Mouse (Mus musculus): Measurements from ENCODE around the gene Hist1h2ad. TPM values are rescaled to one million over a fixed set of nuclear protein-coding genes. Genes with fewer than 3 reads are reported as not detected.
"Not testable (repeated sequence)": the region's sequence is repeated elsewhere in the genome, so short reads cannot be mapped to it uniquely, and the experiment has no call there.

The Hist1h2ad gene
- 0.90 and 4.0 TPM in 2 replicates for polyA plus RNA-seq (2014; fragmentation: Nextera tagmentation; extraction: Ambion mirVana)

DNA sequence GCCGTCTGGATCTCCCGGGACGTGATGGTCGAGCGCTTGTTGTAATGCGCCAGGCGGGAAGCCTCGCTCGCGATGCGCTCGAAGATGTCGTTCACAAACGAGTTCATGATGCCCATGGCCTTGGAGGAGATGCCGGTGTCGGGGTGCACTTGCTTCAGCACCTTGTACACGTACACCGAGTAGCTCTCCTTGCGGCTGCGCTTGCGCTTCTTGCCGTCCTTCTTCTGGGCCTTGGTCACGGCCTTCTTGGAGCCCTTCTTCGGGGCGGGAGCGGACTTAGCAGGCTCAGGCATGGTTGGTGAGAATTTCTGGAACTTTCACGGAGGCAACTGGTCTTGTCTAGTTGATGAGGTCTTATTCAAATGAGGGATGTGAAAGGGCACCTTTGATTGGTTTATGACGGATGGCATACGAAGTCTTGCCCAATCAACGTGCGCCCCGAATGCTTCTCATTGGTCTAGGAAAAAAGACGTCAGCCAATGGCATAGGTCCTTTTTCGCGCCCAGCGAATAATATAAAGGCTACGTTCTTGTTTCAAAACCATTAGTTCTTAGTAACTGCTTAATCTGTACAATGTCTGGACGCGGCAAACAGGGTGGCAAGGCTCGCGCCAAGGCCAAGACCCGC lies at the start of gene Hist1h2ad, which contains the start of gene Hist1h2bf:
TSS of gene Hist1h2ad (plus strand) at position 484 of the 627 bp plus-strand sequence.
TSS of gene Hist1h2bf (minus strand) at position 299 of the 627 bp plus-strand sequence.
- H3K9me3 ChIP-seq (ENCODE audit: control insufficient read depth, low read length); H3K4me1 ChIP-seq (ENCODE audit: control insufficient read depth, insufficient read depth, low read length); H3K27me3 ChIP-seq (ENCODE audit: control insufficient read depth, insufficient read depth, low read length); H3K36me3 ChIP-seq (ENCODE audit: control insufficient read depth, insufficient read depth, low read length): not testable (repeated sequence)
- ATAC-seq (ENCODE audit: insufficient read depth, low FRiP score, low TSS enrichment) = peak; percentile 89
- peak within 1 kb of the TSS; percentile 64 for H3K4me2 ChIP-seq (ENCODE audit: low read depth)
- peak within 1 kb of the TSS; percentile 63 for H3K9ac ChIP-seq (ENCODE audit: low read length)
- peak within 1 kb of the TSS; percentile 36 for H3K4me3 ChIP-seq (ENCODE audit: low read depth, low read length)
- DNase-seq (ENCODE audit: low spot score) = peak; percentile 91
- H3K27ac ChIP-seq (ENCODE audit: low read depth, low read length) = peak within 1 kb of the TSS; percentile 93
- WGBS = 0% methylated on average over 27 of the region's 42 CpGs

DNA sequence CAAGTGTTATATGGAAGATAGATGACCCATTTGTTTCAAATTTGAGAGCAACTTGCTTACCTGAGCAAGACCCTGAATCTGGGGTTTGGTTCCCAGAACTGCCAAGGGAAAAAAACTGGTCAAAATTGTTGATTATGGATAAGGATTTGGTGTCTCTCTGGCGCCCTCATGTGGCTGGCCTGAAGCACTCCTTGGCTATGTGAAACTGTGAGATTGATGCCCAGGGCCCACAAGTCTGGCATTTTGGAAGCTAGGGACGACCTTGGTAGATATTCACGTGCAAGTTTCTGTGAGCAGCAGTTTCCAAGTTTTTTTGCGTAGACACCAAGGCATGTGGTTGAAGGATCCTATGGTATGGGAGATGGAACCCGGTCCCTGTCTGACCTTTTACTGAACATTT lies 49.5 kb upstream of the Hist1h2ad start:
- H3K4me1 ChIP-seq (ENCODE audit: control insufficient read depth, insufficient read depth, low read length) = peaks cover 3% of the 10 kb centered on the region
- no peaks in the 10 kb centered on the region for H3K9me3 ChIP-seq (ENCODE audit: control insufficient read depth, low read length)
- H3K27ac ChIP-seq (ENCODE audit: low read depth, low read length) = no peak overlapping the region
- ATAC-seq (ENCODE audit: insufficient read depth, low FRiP score, low TSS enrichment) = 0 out of 2 replicates have a peak, but pooled peaks have one; percentile 25
- no peak overlapping the region for H3K4me2 ChIP-seq (ENCODE audit: low read depth)
- DNase-seq (ENCODE audit: low spot score) = peak; percentile 81
- H3K4me3 ChIP-seq (ENCODE audit: low read depth, low read length) = no peak overlapping the region
- no peak overlapping the region for H3K9ac ChIP-seq (ENCODE audit: low read length)
- no peaks in the 10 kb centered on the region for H3K27me3 ChIP-seq (ENCODE audit: control insufficient read depth, insufficient read depth, low read length)
- H3K36me3 ChIP-seq (ENCODE audit: control insufficient read depth, insufficient read depth, low read length) = no peaks in the 10 kb centered on the region
- WGBS = 7% methylated on average over 5 of the region's 5 CpGs

DNA sequence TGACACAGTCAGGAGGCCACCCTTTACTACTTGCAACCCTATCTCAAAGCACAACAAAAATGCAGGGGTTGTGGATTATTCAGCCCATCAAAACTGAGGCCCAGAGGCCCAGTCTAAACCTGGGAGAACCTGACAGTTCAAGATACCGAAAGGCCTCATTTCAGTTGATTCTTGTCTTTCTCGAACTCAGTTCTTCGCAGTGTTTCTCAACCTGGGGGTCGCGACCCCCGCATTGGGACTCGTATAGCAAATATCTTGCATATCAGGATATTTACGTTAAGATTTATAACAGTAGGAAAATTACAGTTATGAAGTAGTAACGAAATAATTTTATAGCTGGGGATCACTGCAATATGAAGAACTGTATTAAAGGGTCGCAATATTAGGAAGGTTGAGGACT lies 48.3 kb upstream of the Hist1h2ad start:
- Histone ChIP-seq H3K27ac (ENCODE audit: low read depth, low read length) (no peak overlapping the region), H3K27me3 (ENCODE audit: control insufficient read depth, insufficient read depth, low read length) (no peaks in the 10 kb centered on the region), H3K4me1 (ENCODE audit: control insufficient read depth, insufficient read depth, low read length) (peaks cover 3% of the 10 kb centered on the region), H3K9me3 (ENCODE audit: control insufficient read depth, low read length) (no peaks in the 10 kb centered on the region), H3K9ac (ENCODE audit: low read length) (no peak overlapping the region), H3K36me3 (ENCODE audit: control insufficient read depth, insufficient read depth, low read length) (no peaks in the 10 kb centered on the region), H3K4me2 (ENCODE audit: low read depth) (peak overlapping the region; percentile 32), H3K4me3 (ENCODE audit: low read depth, low read length) (peak overlapping the region; percentile 39)
- DNase-seq (ENCODE audit: low spot score) (peak; percentile 57), ATAC-seq (ENCODE audit: insufficient read depth, low FRiP score, low TSS enrichment) (no peak)
- WGBS = 1% methylated on average over 10 of the region's 10 CpGs

DNA sequence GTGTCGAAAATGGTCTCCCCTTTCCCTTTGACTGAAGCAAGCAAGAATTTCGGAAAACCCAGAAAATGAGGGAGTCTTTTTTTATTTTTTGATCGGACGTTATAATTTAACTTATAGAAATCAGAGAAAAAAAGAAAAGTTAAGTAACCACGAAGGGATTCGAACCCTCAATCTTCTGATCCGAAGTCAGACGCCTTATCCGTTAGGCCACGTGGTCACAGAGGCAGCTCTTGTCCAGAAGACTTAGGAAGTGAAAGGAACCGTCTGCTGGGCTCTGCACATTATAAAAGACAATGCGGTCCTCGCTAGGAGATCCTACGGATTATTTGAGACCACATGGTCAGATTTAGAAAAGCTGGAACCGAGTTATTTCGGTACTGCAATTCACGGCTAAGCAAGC lies 47.9 kb upstream of the Hist1h2ad start:
- ATAC-seq (ENCODE audit: insufficient read depth, low FRiP score, low TSS enrichment) = peak; percentile 49; the same call in 1 of the 2 replicates
- Histone ChIP-seq H3K4me2 (ENCODE audit: low read depth) (peak overlapping the region; percentile 50), H3K4me3 (ENCODE audit: low read depth, low read length) (peak overlapping the region; percentile 39), H3K27ac (ENCODE audit: low read depth, low read length) (0 out of 2 replicates have a peak overlapping the region, but pooled peaks have one; percentile 14), H3K4me1 (ENCODE audit: control insufficient read depth, insufficient read depth, low read length) (peaks cover 3% of the 10 kb centered on the region), H3K27me3 (ENCODE audit: control insufficient read depth, insufficient read depth, low read length) (no peaks in the 10 kb centered on the region), H3K36me3 (ENCODE audit: control insufficient read depth, insufficient read depth, low read length) (no peaks in the 10 kb centered on the region), H3K9ac (ENCODE audit: low read length) (peak overlapping the region; percentile 50), H3K9me3 (ENCODE audit: control insufficient read depth, low read length) (no peaks in the 10 kb centered on the region)
- WGBS = under 1% methylated on average over 17 of the region's 17 CpGs
- DNase-seq (ENCODE audit: low spot score) = peak; percentile 93

DNA sequence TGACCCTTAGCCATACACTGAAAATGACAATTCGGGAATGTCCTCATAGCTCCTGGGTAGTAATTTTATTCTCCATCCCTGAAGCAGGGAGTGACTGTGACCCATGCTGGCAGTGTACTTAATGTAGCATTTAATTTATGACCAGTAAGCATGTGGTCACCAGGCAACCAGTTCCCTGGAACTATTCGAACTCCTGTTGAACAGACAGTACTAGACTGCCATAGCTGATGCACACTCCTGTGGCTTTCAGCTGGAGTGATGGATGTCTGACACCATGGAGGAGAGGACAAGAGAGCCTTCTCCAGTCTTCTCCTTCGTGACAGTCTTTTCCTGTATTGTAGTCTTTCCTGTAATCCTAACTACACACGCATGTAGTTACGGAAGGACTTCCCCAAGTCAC lies 45.2 kb upstream of the Hist1h2ad start:
- Histone ChIP-seq H3K27me3 (ENCODE audit: control insufficient read depth, insufficient read depth, low read length) (no peaks in the 10 kb centered on the region), H3K4me3 (ENCODE audit: low read depth, low read length) (no peak overlapping the region), H3K4me2 (ENCODE audit: low read depth) (peak overlapping the region; percentile 73), H3K9ac (ENCODE audit: low read length) (peak overlapping the region; percentile 26), H3K4me1 (ENCODE audit: control insufficient read depth, insufficient read depth, low read length) (peaks cover 7% of the 10 kb centered on the region), H3K36me3 (ENCODE audit: control insufficient read depth, insufficient read depth, low read length) (no peaks in the 10 kb centered on the region), H3K9me3 (ENCODE audit: control insufficient read depth, low read length) (no peaks in the 10 kb centered on the region), H3K27ac (ENCODE audit: low read depth, low read length) (no peak overlapping the region)
- WGBS = 56% methylated on average over 5 of the region's 5 CpGs
- DNase-seq (ENCODE audit: low spot score) (no peak), ATAC-seq (ENCODE audit: insufficient read depth, low FRiP score, low TSS enrichment) (no peak)

DNA sequence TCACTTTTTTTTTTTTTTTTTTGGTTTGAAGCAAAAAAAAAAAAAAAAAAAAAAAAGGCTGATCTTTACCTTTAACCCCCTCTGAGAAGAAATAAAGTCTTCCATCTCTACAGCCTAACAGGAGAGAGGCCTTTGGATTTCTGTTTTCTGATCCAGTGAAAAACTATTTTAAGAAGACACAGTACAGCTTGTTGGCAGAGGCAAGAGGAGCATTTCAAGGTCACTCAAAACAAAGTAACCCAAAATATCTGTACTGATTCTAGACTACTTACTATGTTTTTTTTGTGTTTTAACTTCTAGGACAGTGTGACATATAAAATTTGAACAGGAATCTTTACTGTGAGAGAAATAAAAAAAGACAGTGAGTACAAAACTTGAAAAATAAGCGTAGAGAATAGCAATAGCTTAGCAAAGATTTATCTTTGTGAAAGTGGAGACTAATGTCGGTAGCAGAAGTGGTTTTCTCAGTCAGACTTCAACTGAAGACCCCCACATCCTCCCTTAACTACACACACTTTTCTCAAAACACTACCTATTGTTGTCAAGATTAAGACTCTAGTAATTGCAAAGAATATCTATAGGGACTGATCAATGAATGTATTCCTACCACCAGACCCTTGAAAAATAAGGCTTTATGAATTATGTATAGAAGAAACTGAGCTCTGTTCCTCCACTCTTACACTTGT lies 44.6 kb upstream of the Hist1h2ad start:
- H3K27me3 ChIP-seq (ENCODE audit: control insufficient read depth, insufficient read depth, low read length) = no peaks in the 10 kb centered on the region
- peak overlapping the region; percentile 92 for H3K27ac ChIP-seq (ENCODE audit: low read depth, low read length)
- H3K4me2 ChIP-seq (ENCODE audit: low read depth) = peak overlapping the region; percentile 73
- DNase-seq (ENCODE audit: low spot score) (no peak), ATAC-seq (ENCODE audit: insufficient read depth, low FRiP score, low TSS enrichment) (no peak)
- 28% methylated on average over 2 of the region's 2 CpGs for WGBS
- H3K36me3 ChIP-seq (ENCODE audit: control insufficient read depth, insufficient read depth, low read length) = no peaks in the 10 kb centered on the region
- H3K4me3 ChIP-seq (ENCODE audit: low read depth, low read length) = peak overlapping the region; percentile 41
- peak overlapping the region; percentile 78 for H3K9ac ChIP-seq (ENCODE audit: low read length)
- H3K9me3 ChIP-seq (ENCODE audit: control insufficient read depth, low read length) = no peaks in the 10 kb centered on the region
- peaks cover 9% of the 10 kb centered on the region for H3K4me1 ChIP-seq (ENCODE audit: control insufficient read depth, insufficient read depth, low read length)

DNA sequence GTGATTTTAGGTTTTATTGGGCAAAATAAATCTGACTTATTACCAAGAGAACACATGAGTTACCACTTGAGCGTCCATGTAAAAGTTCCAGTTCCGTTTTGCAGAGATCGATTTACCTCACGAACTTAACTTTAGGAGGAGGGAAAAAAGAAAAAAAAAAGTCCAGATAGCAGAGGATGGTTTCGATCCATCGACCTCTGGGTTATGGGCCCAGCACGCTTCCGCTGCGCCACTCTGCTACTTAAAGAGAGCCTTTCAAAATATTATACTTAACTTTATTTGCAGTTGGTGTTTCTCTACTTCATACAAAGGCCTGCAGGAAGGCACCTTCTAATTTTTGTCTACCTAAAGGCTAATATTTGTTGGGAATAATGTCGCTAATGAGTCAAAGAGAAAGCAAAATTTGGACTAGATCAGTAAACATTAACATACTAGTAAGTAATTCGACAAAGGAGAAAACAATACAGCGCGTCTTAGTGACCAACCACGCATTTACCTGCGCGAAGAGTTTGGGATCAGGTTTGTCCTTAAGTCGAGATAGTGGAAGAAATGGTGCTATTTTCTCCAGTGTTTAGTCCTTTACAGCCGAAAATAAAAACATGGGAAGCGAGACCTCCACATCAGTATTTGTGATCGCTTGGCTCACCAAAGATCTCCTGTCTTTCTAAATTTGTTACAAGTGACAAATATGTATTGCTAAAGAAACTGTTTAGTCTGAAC lies 43.8 kb upstream of the Hist1h2ad start:
- H3K9me3 ChIP-seq (ENCODE audit: control insufficient read depth, low read length) = no peaks in the 10 kb centered on the region
- no peaks in the 10 kb centered on the region for H3K27me3 ChIP-seq (ENCODE audit: control insufficient read depth, insufficient read depth, low read length)
- WGBS = under 1% methylated on average over 20 of the region's 20 CpGs
- no peak for ATAC-seq (ENCODE audit: insufficient read depth, low FRiP score, low TSS enrichment)
- peak overlapping the region; percentile 41 for H3K4me3 ChIP-seq (ENCODE audit: low read depth, low read length)
- no peaks in the 10 kb centered on the region for H3K36me3 ChIP-seq (ENCODE audit: control insufficient read depth, insufficient read depth, low read length)
- DNase-seq (ENCODE audit: low spot score) = peak; percentile 74
- H3K4me2 ChIP-seq (ENCODE audit: low read depth) = peak overlapping the region; percentile 73
- H3K27ac ChIP-seq (ENCODE audit: low read depth, low read length) = peak overlapping the region; percentile 92
- peak overlapping the region; percentile 78 for H3K9ac ChIP-seq (ENCODE audit: low read length)
- peaks cover 12% of the 10 kb centered on the region for H3K4me1 ChIP-seq (ENCODE audit: control insufficient read depth, insufficient read depth, low read length)

DNA sequence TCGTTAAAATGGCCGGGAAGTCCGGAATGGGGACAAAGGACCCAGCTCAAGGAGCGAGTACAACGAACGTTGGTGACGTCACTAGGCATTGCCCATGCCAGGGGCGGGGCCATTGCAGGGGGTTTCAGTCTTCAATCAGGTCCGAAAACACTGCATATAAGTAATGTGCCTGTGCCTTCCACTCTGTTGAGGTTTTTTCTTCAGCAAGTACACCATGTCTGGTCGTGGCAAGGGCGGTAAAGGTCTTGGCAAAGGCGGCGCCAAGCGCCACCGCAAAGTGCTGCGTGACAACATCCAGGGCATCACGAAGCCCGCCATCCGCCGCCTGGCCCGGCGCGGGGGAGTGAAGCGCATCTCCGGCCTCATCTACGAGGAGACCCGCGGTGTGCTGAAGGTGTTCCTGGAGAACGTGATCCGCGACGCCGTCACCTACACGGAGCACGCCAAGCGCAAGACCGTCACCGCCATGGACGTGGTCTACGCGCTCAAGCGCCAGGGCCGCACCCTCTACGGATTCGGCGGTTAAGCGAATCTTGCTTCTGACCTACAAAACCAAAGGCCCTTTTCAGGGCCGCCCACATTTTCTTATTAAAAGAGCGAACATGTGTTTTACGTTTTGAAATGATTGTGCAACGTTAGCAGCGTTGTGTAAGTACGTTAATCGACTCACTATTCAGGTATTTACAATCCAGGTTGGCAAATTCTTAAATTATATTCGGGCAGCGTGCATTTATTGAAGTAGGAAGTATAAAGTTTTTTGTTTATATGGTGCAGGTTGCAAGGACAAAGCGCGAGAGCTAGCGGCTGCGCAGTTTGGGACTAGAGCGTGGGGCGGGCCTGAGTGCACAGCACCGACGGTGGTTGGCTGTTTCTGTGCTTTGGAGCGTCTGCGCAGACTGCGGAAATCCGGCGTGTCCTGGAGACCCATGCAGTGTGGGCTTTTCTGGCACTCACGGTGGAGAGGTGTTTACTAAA lies 43.0 kb upstream of the Hist1h2ad start, which contains the start of gene Hist1h4h:
TSS of gene Hist1h4h (plus strand) at position 150 of the 975 bp plus-strand sequence.
- no peaks in the 10 kb centered on the region for H3K27me3 ChIP-seq (ENCODE audit: control insufficient read depth, insufficient read depth, low read length)
- H3K9me3 ChIP-seq (ENCODE audit: control insufficient read depth, low read length) = no peaks in the 10 kb centered on the region
- peaks cover 12% of the 10 kb centered on the region for H3K4me1 ChIP-seq (ENCODE audit: control insufficient read depth, insufficient read depth, low read length)
- H3K36me3 ChIP-seq (ENCODE audit: control insufficient read depth, insufficient read depth, low read length) = no peaks in the 10 kb centered on the region
- peak within 1 kb of the TSS; percentile 92 for H3K27ac ChIP-seq (ENCODE audit: low read depth, low read length)
- under 1% methylated on average over 52 of the region's 70 CpGs for WGBS
- H3K4me3 ChIP-seq (ENCODE audit: low read depth, low read length) = peak within 1 kb of the TSS; percentile 41
- peak within 1 kb of the TSS; percentile 73 for H3K4me2 ChIP-seq (ENCODE audit: low read depth)
- ATAC-seq (ENCODE audit: insufficient read depth, low FRiP score, low TSS enrichment) (peak; percentile 71), DNase-seq (ENCODE audit: low spot score) (peak; percentile 95)
- peak within 1 kb of the TSS; percentile 78 for H3K9ac ChIP-seq (ENCODE audit: low read length)

Measured in neural tube, embryonic 11.5 days (tissue).